Mouse (Mus musculus) adrenal gland, postnatal 25 days (tissue): ENCODE measurements at regions not wholly inside any gene's neighbourhood (a gene's known extent, or its start where the extent isn't known, plus 50 kb on each side); places are given as distances from the start of the nearest gene placed in this dataset.

Experiments used
- DNase-seq: peaks from one replicate; pipeline ENCODE4 v3.0.0; 2021; ENCODE audit warnings: mixed read lengths

- DNase-seq: no peak
Observed at GRCm38 (mm10) chr13:110540543-110541265, 145.9 kb downstream of the Plk2 start.

- DNase-seq: no peak
Observed at GRCm38 (mm10) chr13:110541288-110542148, 146.7 kb downstream of the Plk2 start.

- DNase-seq: no peak
Observed at GRCm38 (mm10) chr13:110542303-110543065, 147.6 kb downstream of the Plk2 start.

GRCm38 (mm10) chr13:110545454-110545853 lies 150.6 kb downstream of the Plk2 start:
- DNase-seq: no peak

- DNase-seq: no peak
Observed at GRCm38 (mm10) chr13:110555529-110556319, 160.9 kb downstream of the Plk2 start.

GRCm38 (mm10) chr13:110556355-110557095 lies 161.7 kb downstream of the Plk2 start:
- no peak for DNase-seq

- DNase-seq: no peak
Observed at GRCm38 (mm10) chr13:110557930-110558727, 163.3 kb downstream of the Plk2 start.

- DNase-seq: no peak
Observed at GRCm38 (mm10) chr13:110560566-110560965, 165.7 kb downstream of the Plk2 start.

- no peak for DNase-seq
Observed at GRCm38 (mm10) chr13:110562499-110562898, 167.7 kb downstream of the Plk2 start.

GRCm38 (mm10) chr13:110562902-110563301 lies 168.1 kb downstream of the Plk2 start:
- no peak for DNase-seq

GRCm38 (mm10) chr13:110563967-110564366 lies 169.1 kb downstream of the Plk2 start:
- DNase-seq: no peak

- no peak for DNase-seq
Observed at GRCm38 (mm10) chr13:110568482-110569179, 173.8 kb downstream of the Plk2 start.

- no peak for DNase-seq
Observed at GRCm38 (mm10) chr13:110569180-110569512, 174.3 kb downstream of the Plk2 start.

- no peak for DNase-seq
Observed at GRCm38 (mm10) chr13:110570386-110570785, 175.5 kb downstream of the Plk2 start.

- DNase-seq: no peak
Observed at GRCm38 (mm10) chr13:110573360-110574065, 178.7 kb downstream of the Plk2 start.

GRCm38 (mm10) chr13:110574764-110575471 lies 180.1 kb downstream of the Plk2 start:
- no peak for DNase-seq

- no peak for DNase-seq
Observed at GRCm38 (mm10) chr13:110578159-110578558, 183.3 kb downstream of the Plk2 start.

- DNase-seq: no peak
Observed at GRCm38 (mm10) chr13:110580166-110580565, 185.3 kb downstream of the Plk2 start.
